Mouse (Mus musculus) Patski (cell line): ENCODE measurements at regions not wholly inside any gene's neighbourhood (a gene's known extent, or its start where the extent isn't known, plus 50 kb on each side); places are given as distances from the start of the nearest gene placed in this dataset.
A peak's percentile ranks its signal among the peaks of the same experiment; 100 is the strongest.

ENCODE experiments used
- ATAC-seq: fragments of 100-300 bp; one replicate; pipeline ENCODE4 v1.8.0; 2021
- CTCF ChIA-PET: fragments of 350-600 bp; sonication (Branson Sonifier 250); formaldehyde crosslinking; loops from one replicate; lab custom pipeline; 2022; ENCODE audit warnings: inconsistent platforms; lab: Charles Lee
- POLR2A ChIA-PET: fragments of 350-600 bp; sonication (Branson Sonifier 250); formaldehyde crosslinking; loops from one replicate; lab custom pipeline; 2022; ENCODE audit warnings: antibody characterized with exemption, inconsistent platforms; lab: Charles Lee
- DNase-seq: peaks from one replicate; pipeline ENCODE4 v3.0.0-alpha.2; 2011; ENCODE audit warnings: low read depth, low spot score
- H3K27me3 ChIP-seq: fragments of 371-371 bp; one replicate; pipeline ENCODE4 v1.5.1; 2021
- CTCF ChIP-seq: fragments of 100-300 bp; IDR thresholded peaks from one replicate; pipeline ENCODE4 v1.5.1; 2021
- in situ Hi-C: fragments of 300-500 bp; cut with MboI; formaldehyde crosslinking; loops from 3 replicates; pipeline ENCODE4 v1.11.1; 2018; ENCODE audit warnings: low pct_unique_long_range_greater_than_20kb, mixed read lengths

- POLR2A ChIA-PET = no interaction called here
- TF ChIP-seq CTCF = peak; percentile 44
- H3K27me3 ChIP-seq = peaks cover 57% of the 10 kb centered on the region
- CTCF ChIA-PET = no interaction called here
- in situ Hi-C loops = no loop called here
- DNase-seq (no peak), ATAC-seq (no peak)
Measured at GRCm38 (mm10) chr1:55905232-55905631, 499.5 kb downstream of the Plcl1 start.

- DNase-seq = no peak
- in situ Hi-C loops = no loop called here
- H3K27me3 ChIP-seq = peaks cover 75% of the 10 kb centered on the region
- ChIA-PET POLR2A (no interaction called here), CTCF (no interaction called here)
- TF ChIP-seq CTCF = no peak
- ATAC-seq = no peak
Measured at GRCm38 (mm10) chr1:55910024-55910423, 504.3 kb downstream of the Plcl1 start.

DNA sequence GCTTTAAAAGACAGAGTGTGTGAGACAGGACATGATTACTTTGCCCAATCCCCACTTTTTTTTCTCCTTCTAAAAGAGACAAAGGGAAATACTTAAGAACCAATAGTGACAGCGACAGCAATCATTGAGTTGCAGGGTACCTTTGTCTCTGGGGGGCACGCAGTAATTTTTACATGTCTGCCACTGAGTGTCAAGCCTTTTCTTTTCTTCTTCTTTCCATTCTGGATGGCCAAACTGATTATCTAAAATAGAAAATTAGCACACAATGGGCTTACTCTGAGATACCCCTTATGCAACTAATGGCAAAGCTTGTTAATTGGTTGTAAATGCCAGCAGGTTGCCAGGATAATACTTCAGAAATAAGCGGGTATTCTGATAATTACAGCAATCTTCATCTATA lies 508.6 kb downstream of the Plcl1 start:
- POLR2A ChIA-PET = no interaction called here
- TF ChIP-seq CTCF = no peak
- DNase-seq (no peak), ATAC-seq (no peak)
- CTCF ChIA-PET = interaction anchor here (0.6 kb wide), 1 partner anchor 616 kb away, joined by 3 read pairs; no protein-coding TSS in a partner anchor
- peaks cover 92% of the 10 kb centered on the region for H3K27me3 ChIP-seq
- in situ Hi-C loops = no loop called here

DNA sequence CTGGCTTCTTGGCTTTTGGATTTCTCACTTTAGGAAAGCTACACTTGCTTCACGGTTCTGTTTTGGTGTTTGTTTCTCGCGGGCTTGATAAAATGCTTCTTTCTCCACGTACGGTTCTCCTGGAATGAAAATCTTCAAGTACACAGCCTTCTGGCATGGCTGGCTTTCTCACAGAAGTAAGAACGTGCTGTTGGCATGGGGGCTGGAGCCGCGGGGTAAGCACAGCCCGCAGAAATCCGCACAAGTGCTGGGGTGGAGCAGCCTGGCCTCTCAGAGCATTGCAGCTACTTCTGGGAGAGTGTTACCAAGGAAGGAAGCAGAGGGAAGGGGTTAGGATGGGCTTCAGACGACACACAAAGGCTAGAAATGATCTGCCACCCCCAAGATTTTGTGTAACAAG lies 510.2 kb downstream of the Plcl1 start:
- ChIA-PET POLR2A (no interaction called here), CTCF (interaction anchor here (1.4 kb wide), 1 partner anchor 9 kb away, joined by 3 read pairs; no protein-coding TSS in a partner anchor)
- in situ Hi-C loops = no loop called here
- ATAC-seq (no peak), DNase-seq (no peak)
- H3K27me3 ChIP-seq = peaks cover 89% of the 10 kb centered on the region
- no peak for TF ChIP-seq CTCF

GRCm38 (mm10) chr1:55919516-55919915 lies 513.8 kb downstream of the Plcl1 start:
- ATAC-seq (no peak), DNase-seq (no peak)
- in situ Hi-C loops = no loop called here
- H3K27me3 ChIP-seq = peaks cover 62% of the 10 kb centered on the region
- TF ChIP-seq CTCF = no peak
- ChIA-PET POLR2A (no interaction called here), CTCF (no interaction called here)

GRCm38 (mm10) chr1:55946786-55947549 lies 541.2 kb downstream of the Plcl1 start:
- DNase-seq = no peak
- no peak for ATAC-seq
- CTCF ChIA-PET = interaction anchor here (1.7 kb wide), 1 partner anchor 13 kb away, joined by 6 read pairs; no protein-coding TSS in a partner anchor
- TF ChIP-seq CTCF = no peak
- POLR2A ChIA-PET = no interaction called here
- in situ Hi-C loops = no loop called here
- H3K27me3 ChIP-seq = peaks cover 68% of the 10 kb centered on the region

GRCm38 (mm10) chr1:55947618-55948283 lies 542.0 kb downstream of the Plcl1 start:
- ChIA-PET CTCF (interaction anchor here (1.7 kb wide), 1 partner anchor 12 kb away, joined by 6 read pairs; no protein-coding TSS in a partner anchor), POLR2A (no interaction called here)
- no peak for ATAC-seq
- TF ChIP-seq CTCF = no peak
- peaks cover 62% of the 10 kb centered on the region for H3K27me3 ChIP-seq
- in situ Hi-C loops = no loop called here
- no peak for DNase-seq

GRCm38 (mm10) chr1:55949606-55950005 lies 543.9 kb downstream of the Plcl1 start:
- H3K27me3 ChIP-seq = peaks cover 48% of the 10 kb centered on the region
- CTCF ChIA-PET = no interaction called here
- in situ Hi-C loops = no loop called here
- no peak for TF ChIP-seq CTCF
- POLR2A ChIA-PET = no interaction called here
- ATAC-seq (no peak), DNase-seq (no peak)

DNA sequence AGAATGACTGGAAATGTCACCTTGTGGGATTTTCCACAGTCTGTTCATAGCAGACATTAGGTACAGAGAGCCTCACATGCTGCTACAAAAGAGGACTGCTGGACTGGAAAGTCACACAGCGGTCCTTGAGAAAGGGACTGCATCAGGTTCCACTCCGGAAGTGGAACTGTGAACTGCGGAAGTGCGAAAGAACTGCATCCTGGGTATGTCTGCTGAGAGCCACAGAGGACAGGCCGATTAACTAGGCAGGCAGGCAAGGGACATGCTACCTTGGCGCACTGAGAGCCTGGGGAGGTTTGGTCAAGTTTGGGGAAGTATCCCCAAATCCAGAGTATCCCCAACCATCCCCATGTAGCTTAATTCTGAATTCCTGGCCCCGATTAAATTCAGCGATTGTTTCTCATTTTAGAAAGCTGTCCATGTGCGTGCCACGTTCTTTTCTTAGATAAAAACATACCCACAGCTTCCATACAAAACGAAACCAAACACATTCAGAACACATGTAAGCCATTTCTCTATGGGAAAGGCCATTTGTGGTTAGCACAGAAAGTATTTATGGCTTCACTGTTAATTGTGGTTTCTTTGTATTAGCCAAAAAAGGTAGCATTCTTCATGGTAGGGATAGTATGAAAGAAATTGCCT lies 552.2 kb downstream of the Plcl1 start:
- in situ Hi-C loops = no loop called here
- TF ChIP-seq CTCF = no peak
- peaks cover 54% of the 10 kb centered on the region for H3K27me3 ChIP-seq
- DNase-seq = no peak
- CTCF ChIA-PET = no interaction called here
- no peak for ATAC-seq
- POLR2A ChIA-PET = no interaction called here

DNA sequence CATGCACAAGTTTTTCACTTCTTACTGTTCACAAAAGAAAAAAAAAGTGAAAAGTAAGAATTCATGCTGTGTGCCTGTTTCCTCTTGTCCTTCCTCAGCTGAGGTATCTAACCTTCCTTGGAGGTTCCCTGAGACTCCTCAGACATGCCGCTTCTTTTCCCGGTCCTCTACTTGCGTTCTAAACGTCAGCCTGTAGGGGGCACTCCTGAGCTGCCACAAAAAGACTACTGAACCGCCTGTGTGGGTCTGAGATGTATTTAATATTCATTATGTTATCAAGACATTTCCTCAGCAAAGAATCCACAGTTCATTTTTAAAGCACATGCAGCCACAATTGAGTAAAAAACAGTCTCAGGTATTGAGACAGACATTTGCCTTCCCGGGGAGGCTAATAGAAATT lies 554.6 kb downstream of the Plcl1 start:
- ChIA-PET CTCF (interaction anchor here (0.6 to 1.7 kb wide), 3 partner anchors 13 to 24 kb away, joined by 3 to 6 read pairs (median 3); no protein-coding TSS in a partner anchor), POLR2A (interaction anchor here (0.9 kb wide), 1 partner anchor 981 kb away, joined by 3 read pairs; no protein-coding TSS in a partner anchor)
- in situ Hi-C loops = no loop called here
- peaks cover 68% of the 10 kb centered on the region for H3K27me3 ChIP-seq
- DNase-seq = no peak
- peak; percentile 87 for TF ChIP-seq CTCF
- ATAC-seq = peak; percentile 60
